Mouse (Mus musculus) T-helper 1 cell (primary cell): ENCODE measurements around the gene Fgf22.

Source experiments
- in situ Hi-C: fragments of 300-600 bp; cut with MboI, MseI; formaldehyde crosslinking; loops from one replicate; pipeline ENCODE4 v1.15.1; 2025; ENCODE audit warnings: high pct_unique_total_duplicates

Gene Fgf22

DNA sequence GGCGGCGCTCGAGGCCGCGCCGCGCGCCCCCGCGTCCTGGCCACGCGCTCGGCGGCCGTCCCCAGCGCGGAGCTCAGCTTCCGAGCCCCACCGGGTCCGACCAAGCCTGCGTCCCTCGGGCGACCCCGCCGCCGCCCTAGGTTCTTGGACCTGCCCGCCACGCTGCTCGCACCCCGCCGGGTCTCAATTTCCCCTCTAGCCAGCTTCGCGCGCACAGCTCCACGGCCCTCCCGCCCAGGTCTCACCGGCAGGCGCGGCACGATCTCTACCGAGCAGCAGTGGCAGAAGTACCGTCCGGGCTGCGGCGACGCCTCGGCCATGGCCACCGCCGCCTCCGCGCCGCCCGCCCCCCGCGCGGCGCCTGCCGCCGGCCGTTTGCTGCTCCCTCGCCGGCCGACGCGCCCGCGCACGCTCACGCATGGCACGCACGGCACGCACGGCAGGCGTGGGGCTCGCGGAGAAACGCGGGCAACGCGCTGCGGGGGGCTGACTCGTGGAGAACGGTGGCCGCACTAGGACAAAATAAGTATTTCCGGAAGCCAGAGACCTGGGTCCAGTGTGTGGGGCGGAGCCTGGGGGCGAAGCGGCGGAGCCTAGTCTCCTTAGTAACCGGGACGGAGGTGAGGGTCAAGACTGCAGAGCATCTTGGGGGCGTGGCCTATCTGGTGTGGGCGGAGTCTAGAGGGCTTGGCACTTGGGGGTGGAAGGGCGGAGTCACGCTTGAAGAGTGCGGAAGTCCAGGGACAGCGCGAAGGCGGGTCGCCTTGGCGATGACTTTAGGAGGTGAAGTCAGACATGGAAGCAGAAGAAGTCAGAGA, 11.8 kb downstream of the Fgf22 start, which contains the start of gene Rnf126:
Gene Rnf126 (minus strand): TSS at position 445 of the 818 bp plus-strand sequence.
- in situ Hi-C loops = no loop called here

DNA sequence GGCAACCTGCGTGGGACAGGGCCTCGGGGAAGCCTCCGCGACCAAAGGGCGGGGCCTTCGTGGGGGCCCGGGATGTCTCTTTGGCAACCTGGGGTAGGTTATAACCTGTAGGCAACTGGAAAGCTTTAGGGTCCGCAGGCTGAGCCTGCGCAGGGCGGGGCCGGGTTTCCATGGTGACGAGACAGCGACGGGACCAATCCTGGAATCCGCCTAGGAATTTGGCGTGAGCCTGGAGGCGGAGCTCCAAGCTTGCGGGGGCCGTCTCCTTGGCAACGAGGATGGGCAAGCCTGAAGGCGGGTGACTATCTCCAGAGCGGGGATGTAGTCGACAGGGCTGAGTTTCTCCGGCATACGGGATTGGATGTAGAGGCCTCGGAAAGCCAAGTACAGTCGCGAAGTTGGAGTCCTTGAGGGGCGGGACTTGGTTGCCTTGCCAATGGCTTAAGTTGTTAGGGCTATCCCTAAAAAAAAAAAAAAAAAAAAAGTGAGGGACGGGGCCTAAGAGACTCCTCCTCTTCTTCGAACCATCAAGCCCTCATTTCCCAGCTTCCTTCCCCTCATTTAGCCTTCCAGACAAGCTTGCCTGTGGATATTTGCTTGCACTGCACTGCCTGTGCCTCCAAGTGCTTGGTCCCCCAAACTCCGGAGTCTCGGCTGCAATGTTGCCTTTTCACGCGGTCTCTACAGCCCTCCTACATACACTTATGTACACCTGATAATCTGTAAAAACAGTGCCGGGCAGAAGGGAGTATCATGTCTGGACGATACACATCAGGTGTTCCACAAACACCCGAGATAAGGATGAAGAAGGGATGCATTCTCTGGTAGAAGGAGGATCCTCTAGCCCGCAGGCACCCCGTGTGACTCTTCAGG, 12.7 kb downstream of the Fgf22 start:
- in situ Hi-C loops = no loop called here

DNA sequence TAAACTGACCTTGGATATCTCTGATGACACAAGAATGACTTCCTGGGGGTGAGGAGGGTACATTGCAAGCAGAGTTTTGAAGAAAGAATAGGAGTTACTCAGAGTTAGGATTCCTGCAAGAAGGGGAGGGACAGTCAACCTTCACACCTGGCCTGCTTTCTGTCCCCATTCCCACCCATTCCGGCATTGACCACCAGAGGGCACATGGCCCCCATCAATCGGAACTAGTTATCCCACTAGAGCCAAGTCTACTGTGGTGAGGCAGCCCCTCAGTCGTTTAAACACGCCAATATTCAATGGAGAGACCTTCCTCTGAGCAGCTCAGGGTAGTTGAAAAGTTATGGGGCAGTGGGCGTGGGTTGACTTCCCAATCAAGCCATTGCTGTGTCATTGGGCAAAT, 13.5 kb downstream of the Fgf22 start:
- in situ Hi-C loops = no loop called here

DNA sequence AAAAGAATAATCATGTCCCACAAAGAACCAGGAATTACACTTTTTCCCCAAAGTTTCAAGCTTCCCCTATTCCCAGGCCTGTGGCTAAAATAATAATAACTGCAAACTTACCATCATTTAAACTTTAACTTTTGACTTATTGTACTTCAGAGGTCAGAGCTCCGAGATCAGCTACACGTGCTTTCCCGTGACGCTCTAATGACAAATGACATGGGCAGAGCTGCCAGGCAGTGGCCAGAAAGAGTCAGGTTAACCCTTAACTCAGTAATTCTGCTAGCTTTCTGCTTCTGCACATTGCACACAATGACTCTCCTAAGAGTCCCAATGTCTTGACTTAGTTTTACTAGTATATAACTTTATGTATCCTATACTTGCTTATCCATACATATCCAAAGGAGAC, 14.5 kb downstream of the Fgf22 start:
- in situ Hi-C loops = no loop called here

DNA sequence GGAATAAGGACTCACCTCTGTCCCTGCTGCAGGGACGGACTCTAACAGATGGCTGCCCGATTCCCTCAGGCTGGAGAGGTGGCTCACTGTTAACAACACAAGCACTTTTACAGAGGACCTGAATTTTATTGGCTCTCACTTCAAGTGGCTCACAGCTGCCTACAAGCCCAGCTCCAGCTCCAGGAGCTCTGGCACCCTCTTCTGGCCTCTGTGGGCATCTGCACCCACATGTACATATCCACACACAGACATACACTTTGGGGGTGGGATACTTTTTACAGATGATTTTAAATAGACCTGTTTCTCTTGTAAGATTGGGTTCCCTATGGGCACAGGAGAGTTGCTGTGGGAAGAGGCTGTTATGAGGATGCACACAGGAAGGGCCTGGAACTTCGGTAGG, 17.4 kb downstream of the Fgf22 start:
- in situ Hi-C loops = no loop called here

DNA sequence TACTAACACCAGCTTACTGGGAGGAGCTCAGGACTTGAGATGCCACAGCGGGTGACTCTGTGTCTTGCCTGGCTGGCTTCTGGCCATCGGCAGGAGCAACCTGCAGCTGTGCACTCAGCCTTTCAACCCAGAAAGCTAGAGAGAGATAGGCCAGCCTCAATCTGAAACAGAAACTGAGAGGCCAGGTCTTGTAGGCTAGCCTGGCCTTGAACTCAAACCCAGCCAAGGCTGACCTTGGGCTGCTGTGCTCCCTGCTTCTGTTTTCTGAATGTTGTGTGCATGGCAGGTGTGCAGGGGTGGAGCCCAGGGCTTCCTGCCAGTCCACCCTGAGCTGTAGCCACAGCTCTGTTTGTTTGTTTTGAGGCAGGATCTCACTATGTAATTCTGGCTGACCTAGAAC, 18.3 kb downstream of the Fgf22 start:
- in situ Hi-C loops = no loop called here

DNA sequence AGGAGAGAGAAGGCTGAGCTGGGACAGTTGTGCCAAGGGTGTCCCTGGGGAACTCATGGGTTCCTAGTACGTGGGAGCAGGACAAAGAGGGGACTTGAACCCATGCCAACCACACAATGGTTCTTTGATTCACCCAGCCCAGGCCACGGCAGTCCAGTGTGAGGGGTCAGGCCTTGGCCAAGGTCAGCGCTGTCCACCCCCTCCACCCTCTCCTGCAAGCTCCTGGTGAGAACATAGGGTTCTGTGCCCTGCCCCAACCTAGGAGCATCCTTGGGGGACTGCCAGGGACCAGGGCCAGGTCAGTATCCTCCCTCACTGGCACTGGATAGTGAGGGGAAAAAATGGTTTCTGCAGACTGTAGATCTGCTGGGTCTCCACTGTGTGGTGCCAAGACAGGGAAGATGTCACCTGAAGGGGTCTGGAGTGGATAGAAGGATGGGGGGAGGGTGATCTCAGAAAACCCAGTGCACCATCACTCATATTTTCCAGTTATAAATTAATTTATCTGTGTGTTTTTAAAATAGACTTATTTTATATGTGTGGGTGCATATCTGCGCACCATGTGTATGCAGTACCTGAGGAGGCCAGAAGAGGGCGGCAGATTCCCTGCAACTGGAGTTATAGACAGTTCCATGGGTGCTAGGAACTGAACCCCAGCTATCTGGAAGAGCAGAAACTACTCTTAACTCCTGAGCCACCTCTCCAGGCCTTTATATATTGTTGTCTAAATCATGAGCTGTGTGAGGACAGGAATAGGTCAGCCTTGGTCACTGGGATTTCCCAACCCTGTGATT, 19.8 kb downstream of the Fgf22 start:
- in situ Hi-C loops = no loop called here

DNA sequence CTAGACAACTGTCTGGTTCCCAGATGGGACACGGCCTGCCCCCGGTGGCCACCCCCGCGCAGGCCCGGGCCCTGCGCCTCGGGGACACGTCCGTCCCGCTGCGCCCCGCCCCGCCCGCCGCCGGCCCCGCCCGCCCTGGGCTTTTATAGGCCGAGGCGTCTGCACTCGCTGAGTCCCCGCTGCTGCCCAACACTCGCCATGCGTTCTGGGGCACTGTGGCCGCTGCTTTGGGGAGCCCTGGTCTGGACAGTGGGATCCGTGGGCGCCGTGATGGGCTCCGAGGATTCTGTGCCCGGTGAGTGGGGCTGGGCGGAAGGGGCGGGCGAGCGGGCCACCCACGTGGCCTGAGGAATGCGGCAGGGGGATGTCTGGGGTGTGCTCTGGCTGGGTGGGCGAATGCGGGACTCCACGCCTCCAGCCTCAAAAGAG, 22.2 kb downstream of the Fgf22 start, which contains the start of gene Fstl3:
Gene Fstl3 (plus strand): TSS at position 170 of the 429 bp plus-strand sequence.
- in situ Hi-C loops = no loop called here

DNA sequence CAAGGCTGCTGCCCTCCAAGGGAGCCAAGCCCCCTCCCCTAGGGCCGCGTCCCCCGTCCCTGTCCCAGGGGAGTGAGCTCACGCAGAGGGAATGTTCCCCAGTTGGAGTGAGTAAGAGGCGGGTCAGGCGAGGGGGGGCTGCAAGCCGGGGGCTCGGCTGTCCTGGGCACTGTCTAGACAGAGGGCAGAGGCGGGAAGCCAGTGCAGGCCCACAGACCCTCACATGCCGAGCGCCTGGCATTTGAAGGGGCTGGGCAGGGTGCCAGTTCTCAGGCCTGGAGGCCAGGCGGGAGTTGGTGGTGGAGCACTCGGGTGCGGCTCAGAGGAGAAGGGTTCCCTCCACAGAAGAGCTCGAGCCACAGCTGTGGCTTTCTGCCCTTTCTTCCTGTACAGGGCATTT, 23.1 kb downstream of the Fgf22 start:
- in situ Hi-C loops = no loop called here

DNA sequence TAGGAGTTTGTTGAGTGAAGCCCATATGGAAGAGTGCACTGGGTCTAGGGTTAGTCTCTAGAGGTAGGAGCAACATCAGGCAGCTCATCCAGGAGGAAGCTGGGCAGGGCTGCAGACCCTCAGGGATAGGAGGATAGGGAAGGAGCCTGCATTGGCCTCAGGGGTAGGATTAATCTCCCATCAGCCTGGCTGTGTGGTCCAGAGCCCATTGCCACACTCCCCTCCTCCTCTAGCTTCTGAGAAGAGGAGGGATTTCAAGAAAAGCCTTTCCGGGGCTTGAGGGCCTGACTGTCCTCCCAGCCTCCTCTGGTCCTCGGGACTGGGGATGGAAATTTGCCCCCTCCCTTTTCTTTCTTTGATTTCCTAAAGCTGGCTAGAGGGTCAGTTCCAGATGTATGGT, 24.3 kb downstream of the Fgf22 start:
- in situ Hi-C loops = no loop called here

DNA sequence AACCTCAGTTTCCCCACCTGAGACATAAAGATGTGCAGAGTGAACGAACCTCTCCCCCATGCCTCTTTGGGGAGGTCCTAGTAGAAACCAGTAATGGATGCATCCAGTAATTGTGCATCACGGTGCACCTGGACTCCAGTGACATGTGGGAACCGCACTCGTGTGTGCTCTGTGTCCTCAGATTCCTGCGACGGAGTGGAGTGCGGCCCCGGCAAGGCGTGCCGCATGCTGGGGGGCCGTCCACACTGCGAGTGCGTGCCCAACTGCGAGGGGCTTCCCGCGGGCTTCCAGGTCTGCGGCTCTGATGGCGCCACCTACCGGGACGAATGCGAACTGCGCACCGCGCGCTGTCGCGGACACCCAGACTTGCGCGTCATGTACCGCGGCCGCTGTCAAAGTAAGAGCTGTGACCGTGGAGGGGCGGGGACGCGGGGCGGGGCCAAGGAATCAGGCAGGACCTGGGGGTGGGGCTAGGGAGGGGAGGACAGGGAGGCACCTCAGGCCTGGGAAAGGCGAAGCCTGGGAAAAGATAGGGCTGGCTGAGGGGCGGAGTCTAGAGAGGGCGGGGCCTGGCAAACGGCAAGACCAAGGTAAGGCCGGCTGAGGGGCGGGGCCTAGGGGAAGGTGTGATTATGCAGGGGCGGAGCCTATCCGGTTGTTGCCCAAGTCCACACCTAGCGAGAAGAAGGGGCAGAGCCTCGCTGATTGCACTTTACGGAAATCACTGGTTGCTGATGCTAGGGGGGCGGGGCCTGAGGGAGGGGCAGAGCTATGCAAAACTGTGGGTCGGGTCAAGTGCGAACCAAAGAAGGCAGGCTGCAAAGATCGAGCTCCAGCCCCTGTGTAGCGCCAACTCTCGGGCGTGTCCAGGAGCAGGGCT, 25.1 kb downstream of the Fgf22 start:
- in situ Hi-C loops = loop anchor here (5.0 kb wide), 1 partner anchor 73 kb away; no protein-coding TSS in a partner anchor

DNA sequence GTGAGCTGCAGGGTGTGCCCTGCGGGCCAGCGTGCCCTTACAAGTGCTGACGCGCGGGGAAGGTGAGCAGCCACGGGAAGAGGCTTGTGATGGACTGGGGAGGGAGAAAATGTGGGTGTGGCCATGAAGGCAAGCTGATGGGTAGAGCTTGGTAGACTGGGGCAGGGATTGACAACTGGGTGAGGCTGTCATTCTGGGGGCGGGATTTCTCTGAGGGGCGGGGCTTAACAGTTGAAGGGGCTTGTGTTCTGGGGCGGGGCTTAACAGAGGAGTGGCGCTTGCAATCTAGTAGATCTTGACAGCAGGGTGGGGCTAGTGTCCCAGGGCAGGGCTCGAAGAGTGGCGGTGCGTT, 25.8 kb downstream of the Fgf22 start:
- in situ Hi-C loops = loop anchor here (5.0 kb wide), 1 partner anchor 73 kb away; no protein-coding TSS in a partner anchor

DNA sequence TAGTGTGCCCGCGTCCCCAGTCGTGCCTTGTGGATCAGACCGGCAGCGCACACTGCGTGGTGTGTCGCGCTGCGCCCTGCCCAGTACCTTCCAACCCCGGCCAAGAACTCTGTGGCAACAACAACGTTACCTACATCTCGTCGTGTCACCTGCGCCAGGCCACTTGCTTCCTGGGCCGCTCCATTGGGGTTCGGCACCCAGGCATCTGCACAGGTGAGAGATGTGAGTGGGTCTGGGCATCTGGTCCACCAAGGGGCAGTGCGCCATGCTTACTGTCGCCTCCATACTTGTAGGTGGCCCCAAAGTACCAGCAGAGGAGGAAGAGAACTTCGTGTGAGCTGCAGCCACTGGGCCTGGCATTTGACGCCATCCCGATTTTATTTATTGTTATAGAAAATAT, 26.3 kb downstream of the Fgf22 start:
- in situ Hi-C loops = loop anchor here (5.0 kb wide), 1 partner anchor 74 kb away; no protein-coding TSS in a partner anchor

DNA sequence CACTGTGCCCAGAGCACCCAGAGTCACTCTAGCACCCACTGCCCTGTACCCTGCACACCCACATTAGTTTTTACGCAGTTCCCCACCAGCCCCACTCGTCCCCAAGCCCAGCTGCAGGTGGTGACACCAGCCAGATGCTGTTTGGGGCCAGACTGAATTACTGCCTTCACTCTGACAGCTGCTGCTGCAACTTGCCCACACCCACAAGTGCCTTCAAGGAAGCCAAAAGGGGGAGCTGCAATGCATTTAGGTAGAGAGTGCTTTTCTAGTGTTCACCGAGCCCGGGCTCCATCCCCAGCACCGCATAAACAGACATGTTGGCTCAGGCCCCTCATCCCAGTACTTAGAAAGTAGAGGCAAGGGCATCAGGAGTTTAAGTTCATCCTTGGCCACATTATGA, 27.1 kb downstream of the Fgf22 start:
- in situ Hi-C loops = loop anchor here (5.0 kb wide), 1 partner anchor 75 kb away; no protein-coding TSS in a partner anchor

DNA sequence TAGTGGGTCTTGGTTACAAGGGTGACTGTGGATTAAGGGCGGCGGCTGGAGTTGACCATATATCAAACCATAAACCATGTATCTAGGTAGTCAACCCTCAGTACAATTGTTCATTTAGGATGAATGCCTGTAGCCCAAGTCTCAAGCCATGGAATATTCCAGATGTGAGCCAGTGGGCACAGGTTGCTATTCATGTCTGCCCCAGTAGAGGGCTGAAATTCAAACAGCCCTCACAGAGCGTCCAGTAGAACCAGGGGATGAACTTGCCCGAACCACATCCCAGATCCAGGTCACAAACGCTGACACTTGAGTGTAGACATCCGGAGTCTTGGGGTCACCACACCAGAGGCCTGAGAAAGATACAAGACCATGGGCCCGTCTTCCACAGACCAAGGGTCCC, 28.2 kb downstream of the Fgf22 start:
- in situ Hi-C loops = loop anchor here (5.0 kb wide), 1 partner anchor 76 kb away; no protein-coding TSS in a partner anchor

DNA sequence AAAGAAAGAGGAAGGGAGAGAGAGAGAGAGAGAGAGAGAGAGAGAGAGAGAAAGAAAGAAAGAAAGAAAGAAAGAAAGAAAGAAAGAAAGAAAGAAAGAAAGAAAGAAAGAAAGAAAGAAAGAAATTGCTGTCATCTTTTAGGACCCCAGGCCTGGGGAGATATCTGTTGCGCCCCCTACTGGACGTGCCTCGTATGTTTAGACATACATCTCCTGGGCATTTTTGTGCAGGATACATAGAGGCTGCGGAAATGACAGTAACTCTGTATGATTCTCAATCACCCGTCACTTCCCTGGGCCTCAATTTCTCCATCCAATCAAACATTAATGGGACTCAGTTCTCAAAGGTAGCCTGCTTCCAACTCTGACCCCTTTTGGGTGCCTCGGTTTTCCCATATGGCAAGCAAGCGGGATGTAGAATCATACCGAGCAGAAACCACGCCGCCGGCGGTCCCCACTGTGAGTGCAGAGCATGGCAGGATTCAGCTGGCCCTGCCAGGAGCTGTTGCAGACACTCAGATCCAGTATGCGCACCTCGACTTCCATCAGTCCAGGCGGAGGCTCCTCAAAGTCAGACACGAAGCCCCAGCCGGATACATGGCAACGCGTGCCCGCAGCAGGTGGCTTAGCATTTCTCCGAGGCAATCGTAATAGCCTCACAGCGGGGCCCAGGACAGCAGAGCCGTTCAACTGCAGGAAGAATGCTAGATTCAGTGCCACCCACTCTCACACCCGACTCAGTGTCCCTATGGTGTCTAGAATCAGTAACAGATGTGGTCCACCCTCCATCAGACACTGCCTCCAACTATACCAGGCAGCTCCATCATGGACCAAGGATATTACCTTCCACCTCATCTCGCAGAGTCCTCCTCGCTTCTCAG, 29.3 kb downstream of the Fgf22 start:
- in situ Hi-C loops = loop anchor here (5.0 kb wide), 1 partner anchor 77 kb away; no protein-coding TSS in a partner anchor

DNA sequence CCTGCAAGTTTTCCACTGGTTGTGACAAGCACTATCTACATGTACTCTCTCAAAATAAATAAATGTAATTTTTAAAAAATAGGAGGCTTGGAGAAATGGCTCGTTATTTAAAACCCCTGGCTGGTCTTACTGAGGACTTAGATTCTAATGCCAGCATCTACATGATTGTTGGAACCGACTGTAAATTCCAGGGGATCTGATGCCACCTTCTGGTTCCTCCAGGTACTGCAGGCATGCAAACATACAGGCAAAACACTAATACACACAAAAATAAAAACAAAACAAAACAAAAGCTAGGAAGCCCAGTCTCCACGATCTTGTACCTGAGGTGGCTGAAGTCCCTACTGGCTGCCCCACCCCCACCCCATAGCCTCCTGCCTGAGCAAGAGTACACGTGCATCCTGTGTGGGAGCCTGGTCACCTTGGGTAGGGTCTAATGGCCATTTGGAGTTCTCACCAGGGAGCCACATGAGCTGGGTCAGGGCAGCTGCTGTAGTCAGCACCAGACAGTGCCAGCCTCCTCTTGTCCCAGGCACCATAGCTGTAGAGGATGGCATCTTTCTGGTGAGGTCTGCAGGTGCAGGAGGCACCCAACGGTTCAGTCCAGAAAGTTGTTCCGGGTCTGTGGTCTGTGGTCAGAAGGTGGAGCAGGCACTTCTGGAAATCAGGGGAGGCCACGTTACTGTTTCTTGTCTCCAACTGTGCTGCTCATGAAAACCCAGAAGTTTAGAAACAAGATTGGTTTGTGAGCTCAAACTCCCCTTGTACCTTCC, 33.7 kb downstream of the Fgf22 start:
- in situ Hi-C loops = no loop called here

DNA sequence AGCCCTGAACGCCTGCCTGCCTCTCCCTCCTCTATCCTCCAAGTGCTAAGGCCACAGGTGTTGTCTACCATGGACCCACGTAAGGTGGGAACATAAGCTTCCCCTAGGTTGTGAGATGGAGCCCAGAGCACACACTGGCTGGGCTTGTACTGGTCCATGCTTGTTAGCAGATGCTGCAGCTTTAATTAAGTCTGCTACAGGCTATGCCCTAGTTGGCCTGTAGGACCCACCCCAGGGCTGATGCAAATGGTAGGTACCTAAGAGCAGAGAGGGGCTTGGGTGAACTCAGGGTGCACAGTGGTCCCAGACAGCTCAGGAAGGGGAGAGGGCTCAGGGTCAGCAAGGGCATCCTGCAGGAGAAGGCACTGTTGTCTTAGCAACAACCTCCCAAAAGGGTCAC, 34.7 kb downstream of the Fgf22 start:
- in situ Hi-C loops = no loop called here

DNA sequence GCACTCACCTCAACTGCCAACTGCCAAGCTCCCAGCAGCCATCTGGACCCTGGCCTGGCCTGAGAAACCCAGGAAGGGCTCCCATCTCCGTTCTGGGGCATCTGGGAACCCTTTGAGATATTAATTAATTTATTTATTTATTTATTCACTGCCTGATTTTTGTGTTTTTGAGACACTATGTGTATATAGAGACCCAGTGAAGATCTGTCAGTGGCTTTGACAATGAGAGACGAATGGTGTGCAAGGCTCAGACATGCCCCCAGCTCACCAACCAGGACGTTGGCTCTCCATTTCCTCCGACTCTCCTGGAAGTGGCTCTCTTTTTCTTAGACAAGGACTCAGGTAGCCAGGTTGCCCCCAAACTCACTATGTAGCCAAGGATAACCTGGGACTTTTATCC, 36.0 kb downstream of the Fgf22 start, which contains the start of gene Prss57:
Gene Prss57 (minus strand): TSS at position 101 of the 400 bp plus-strand sequence.
- in situ Hi-C loops = loop anchor here (10.0 kb wide), 1 partner anchor 386 kb away; no protein-coding TSS in a partner anchor
